Mouse (Mus musculus): ENCODE measurements at regions not wholly inside any gene's neighbourhood (a gene's known extent, or its start where the extent isn't known, plus 50 kb on each side); places are given as distances from the start of the nearest gene placed in this dataset.

DNA sequence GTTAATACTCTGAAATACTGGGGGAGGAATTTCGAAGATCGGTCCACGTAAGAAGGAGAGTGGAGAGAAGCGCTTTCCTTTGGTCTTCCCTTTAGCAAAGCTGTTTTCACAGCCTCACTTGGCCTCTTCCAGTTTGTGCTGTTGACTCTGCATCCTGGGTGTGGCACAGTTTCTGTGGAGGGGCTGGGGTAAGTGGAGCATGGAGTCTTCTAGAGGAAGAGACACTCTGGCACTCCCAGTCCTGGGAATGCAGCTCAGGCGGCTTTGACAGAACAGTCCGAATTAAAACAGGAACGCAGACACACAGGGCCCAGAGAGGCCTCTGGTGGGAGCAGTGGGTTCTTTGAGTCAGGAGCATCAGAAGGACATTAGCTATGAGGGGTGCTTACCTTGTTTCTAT lies 102.6 kb downstream of the Cmpk2 start:
- TF ChIP-seq POLR2A (IDR thresholded peaks at IDR 0.05; ENCODE audit: borderline replicate concordance, extremely low read depth, low read depth, low read length) (no peak), CTCF (IDR thresholded peaks at IDR 0.05; ENCODE audit: insufficient read depth, low read length) (no peak)

Data from lung, adult 2 months (tissue).